Mouse (Mus musculus) cerebellum, adult 9-11 months (tissue): Measurements from ENCODE around the gene Pdzd3.
A peak's percentile ranks its signal among the peaks of the same experiment; 100 is the strongest.

Source experiments
- DNase-seq: peaks from one replicate; pipeline ENCODE4 v3.0.0; 2022

The Pdzd3 gene

DNA sequence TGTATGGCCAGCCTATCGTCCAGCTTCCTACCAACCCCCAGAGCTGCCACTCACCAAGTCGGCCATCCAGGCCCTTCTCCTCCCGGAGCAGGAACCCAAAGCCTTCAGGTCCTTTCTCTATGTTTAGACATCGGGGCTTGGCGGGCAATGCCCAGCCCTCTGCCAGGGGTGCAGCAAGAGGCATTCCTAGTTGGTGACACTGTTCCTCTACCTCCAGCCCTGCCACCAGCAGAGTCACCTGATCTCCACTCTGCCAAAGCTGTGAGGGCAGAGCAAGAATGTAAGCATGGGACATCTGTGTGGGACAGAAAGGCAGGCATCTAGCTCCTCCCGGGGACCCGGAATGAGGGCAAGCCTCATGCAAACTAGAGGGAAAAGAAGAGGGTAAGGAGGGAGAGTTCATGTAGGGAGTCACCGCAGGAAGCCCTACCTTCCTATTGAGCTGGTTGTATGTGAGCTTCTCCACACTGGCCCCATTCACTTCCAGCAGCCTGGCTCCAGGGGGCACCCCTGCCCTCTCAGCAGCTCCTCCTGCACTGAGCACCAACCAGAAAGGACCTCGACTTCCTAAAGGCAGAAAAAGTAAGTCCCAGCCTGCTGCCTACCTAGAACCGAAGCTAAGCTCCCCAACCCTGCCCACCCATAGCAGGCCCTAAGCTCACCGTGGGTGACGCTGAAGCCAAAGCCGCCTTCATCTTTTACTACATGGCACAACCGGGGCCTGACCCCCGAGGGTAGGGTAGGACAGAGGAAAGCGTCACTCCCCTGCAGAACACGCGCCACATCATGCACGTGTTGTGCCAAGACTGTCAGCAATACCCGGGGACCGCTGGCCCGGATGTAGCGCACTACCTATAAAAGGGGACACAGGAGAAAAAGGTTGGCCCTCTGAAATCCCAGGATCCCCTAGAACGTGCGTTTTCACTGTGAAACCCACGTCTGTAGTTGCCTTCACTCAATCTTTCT, 1.8 kb downstream of the Pdzd3 start:
- DNase-seq, result no peak

DNA sequence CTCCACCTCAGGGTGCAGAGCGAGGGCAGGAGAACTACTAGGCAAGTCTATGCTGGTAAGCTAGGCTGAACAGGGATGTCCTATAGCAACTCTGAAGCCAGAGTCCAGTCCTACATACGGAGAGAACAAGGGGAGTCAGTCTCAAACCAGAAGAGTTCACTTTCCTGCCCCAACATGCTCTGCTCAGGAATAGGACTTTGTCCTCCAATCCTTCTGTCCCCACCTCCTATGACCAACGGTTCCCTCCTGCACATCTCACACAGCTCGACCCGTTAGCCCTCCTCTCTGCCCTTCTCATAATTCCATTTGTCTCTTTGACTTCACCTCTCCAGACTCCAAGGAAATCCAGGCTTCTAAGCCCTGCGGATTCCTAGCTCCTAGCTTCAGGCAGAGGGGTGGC, 3.4 kb downstream of the Pdzd3 start:
- no peak for DNase-seq

DNA sequence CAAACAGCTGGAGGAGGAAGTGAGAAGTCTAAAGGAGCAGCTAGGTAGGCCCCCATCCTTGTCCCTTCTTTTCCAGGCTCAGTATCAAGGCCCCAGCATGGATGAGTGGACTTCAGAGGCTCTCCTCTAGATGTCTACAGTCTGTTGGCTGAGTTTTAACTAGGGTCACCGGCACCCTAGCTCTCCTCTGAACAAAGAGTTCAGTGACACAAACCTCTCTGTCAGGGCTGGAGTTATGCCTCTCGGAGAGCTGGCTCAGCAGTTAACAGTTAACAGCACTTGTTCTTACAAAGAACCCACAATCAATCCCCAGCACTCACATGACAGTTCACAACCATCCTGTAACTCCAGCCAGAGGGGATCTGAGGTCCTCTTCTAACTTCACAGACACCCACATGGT, 7.7 kb downstream of the Pdzd3 start:
- DNase-seq, result no peak

DNA sequence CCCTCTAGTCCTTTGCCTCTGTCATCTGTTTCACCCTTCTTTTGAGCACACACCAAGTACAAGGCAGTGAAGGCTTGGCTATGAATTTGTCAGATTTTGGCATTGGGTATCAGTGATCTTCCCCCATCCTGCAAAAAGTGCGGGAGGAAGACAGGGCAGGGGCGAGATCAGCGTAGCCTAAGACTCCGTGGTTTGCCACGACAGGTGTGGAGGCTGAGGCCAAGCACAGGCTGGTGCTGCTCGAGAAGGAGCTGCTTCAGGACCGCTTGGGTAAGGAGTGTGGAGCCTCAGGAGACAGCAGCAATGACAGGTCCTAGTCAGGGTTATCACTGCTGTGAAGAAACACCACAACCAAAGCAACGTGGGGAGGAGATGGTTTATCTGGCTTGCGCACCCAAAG, 9.9 kb downstream of the Pdzd3 start:
- DNase-seq, result no peak

DNA sequence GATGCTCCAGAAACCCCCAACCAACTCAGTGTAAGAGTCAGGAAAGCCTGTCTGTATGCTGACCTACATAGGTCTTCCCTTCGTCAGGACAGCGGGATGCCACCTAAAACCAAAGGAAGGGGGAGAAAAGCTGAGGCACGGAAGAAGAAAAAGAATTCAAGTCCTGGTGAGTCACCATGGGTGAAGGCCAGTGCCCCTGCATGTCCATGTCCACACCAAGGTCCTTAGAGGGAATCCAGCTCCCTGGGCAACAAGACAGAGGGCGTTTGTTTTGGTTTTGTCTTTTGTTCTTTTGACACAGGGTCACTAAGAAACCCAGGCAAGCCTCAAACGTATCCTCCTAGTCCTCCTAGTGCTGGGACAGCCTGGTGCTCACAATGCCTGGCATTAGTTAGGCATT, 10.4 kb downstream of the Pdzd3 start:
- no peak for DNase-seq

DNA sequence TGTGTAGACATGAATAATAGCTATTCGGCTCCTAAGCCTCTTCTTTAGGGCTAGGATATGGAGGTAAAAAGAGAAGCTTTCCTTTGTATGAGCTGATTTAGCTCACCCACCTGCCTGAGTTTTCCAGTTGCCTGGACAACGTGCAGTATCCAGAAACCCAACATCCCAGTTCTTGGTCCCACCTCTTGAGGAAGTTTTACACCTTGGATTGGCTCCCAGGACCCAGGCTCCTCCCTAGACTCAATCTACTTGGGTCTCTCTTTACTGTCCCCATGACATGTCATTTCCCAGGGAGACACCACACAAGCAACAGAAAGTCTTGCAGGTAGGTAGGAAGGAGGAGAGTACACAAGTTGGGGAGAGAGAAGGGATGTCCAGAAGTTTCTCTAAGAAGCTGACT, 10.9 kb downstream of the Pdzd3 start, which contains the start of gene Ccdc153:
Gene Ccdc153, plus strand, starts transcription at position 278 of the 400 bp plus-strand sequence.
- DNase-seq, result no peak

DNA sequence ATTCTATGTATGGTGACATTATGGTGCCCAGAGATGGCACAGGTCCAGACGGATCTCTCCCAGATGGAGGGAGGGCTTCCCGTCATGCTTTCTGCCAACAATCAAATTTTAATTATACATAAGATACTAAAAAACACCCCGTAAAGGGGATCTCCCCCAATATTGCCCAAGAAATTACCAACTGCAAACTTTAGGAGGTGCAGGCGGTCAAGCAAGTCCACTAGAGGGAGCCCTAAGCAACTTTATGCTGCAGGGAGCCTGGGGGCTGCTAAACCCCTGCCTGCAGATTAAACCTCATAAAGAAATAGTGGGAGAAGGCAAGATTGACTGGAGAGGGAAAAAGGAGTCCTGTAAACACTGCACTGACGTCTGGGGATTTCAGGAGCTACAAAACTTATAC, 11.8 kb downstream of the Pdzd3 start:
- no peak for DNase-seq

DNA sequence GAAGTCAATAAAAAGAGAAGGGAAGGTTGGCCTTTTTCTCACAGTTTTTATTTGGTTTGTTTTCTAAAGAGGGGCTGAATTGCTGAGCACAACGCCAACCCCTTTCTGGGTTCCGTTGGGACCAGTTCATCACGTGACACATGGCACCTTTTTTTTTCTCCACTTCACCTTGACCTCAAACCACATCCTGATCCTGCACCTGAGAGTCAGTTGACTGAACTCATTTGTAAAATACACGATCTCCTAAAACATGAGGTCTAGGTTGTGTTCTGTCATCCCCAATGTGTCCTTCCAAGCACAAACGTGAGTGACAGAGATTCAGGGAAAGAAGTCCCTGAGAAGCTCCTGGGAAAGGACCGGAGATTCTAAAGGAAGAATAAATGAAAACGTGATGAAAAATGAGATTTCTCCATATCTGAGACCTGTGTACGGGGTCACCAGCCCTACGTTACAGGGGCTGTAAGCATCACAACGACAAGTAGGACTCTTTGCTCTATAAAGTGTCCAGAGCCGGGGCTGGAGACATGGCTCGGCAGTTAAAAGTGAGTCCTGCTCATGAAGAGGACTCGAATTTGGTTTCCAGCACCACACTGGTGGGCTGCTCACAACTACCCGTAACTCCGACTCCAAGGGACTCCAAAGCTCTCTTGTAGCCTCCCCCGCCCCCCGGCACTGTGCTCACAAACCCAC, 12.6 kb downstream of the Pdzd3 start:
- no peak for DNase-seq

DNA sequence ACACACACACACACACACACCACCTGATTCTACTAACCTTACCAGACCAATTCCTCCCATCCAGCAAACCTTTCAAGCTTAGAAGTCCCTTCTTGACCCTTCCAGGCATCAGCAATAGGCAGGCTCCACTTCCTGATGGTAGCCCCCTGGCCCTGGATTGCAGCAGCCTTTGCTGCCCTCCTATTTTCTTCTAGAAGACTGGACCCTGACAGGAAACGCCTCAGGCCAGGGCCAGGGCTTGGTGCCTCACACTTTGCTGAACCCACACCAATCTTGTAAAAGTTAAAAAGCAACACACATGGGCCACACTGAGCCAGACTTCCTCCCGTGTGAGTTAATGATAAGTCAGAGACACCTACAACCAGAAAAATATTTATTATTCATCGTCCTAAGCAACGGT, 14.1 kb downstream of the Pdzd3 start:
- no peak for DNase-seq

DNA sequence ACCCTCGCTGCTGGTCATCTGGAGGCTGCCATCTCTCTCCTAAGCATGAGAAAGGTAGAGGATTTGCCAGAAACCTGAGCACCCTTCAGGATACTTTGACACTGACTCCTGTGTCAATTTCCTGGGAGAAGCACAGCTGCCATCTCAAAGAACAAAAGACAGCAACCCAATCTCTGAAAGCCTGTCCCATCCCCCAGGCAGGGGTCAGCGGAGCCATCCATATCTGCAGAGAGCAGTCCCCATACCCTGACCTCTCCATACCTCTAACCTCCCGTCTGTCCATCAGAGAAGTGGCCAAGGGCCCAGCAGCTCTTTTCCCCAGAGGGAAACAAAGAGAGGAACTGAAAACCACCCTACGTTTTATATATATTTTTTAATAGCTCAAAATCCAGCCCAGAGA, 14.7 kb downstream of the Pdzd3 start:
- DNase-seq, result no peak

DNA sequence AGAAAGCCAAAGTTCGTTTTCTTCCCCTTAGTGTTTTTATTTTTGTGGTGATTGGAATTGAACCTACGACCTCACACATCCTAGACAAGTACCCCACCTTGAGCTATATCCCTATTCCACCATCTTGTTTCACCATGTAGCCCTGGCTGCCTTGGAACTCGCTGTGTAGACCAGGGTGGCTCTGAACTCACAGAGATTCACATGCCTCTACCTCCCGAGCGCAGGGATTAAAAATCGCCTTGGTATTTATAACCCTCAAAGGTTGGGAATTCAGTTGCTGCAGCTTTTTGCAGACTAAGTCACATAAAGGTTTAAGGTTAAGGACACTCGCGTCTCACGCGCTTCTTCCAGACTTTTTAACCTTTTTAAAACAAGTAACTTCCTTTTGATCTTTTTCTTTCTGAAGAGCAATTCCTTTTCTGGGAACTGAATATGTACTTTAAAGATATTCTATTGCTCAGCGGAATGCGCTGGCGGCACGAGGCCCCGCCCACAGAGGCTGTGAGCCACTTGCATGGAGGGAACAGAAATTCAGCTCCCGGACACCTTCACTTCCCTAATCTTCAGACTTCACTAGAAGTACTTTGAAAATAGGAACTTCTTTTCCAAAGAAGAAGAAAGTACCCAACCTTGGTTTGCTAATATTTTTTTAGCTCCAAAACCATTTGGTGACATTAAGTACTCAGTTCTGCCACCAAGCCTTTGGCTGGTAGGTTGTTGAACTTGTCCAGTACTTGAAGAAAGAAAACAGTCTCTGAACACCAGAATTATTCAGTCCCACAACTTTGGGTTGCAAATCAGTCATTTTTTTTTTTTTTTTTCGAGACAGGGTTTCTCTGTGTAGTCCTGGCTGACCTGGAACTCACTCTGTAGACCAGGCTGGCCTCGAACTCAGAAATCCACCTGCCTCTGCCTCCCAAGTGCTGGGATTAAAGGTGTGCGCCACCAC, 16.5 kb downstream of the Pdzd3 start:
- peak; percentile 50 for DNase-seq

DNA sequence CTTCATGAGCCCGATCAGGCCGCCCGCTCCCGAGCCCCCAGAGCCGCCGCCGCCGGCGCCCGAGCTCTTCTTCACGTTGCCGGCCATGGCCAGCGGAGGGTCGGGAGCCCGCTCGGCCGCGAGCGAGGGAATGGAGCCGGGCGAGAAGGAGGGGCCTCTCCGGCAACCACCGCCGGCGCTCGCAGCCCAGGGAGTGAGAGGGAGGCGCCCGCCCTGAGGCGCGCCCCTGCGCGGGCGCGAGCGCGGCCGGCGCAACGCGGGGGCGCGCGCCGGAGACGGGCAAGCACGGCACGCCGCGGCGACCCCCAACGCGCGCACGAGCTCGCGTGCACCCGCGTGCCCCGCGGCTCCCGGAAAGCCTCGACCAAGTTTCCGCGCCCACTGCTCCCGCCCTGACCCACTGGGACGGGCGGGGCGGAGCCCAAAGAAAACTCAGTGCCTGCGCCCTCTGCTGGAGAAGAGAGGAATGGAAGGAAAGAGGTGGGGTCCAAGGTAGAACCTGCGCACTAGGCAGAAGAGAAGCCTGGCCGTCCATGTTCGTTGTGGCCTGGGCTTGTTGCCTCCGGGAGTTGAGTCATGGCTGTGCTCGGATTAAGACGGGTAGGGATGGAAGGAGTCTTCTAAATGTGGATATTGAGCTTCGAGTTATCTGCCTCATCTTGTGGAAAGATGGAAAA, 17.3 kb downstream of the Pdzd3 start, which contains the start of gene Cbl:
Gene Cbl, minus strand, starts transcription at position 248 of the 677 bp plus-strand sequence.
- peak; percentile 98 for DNase-seq

DNA sequence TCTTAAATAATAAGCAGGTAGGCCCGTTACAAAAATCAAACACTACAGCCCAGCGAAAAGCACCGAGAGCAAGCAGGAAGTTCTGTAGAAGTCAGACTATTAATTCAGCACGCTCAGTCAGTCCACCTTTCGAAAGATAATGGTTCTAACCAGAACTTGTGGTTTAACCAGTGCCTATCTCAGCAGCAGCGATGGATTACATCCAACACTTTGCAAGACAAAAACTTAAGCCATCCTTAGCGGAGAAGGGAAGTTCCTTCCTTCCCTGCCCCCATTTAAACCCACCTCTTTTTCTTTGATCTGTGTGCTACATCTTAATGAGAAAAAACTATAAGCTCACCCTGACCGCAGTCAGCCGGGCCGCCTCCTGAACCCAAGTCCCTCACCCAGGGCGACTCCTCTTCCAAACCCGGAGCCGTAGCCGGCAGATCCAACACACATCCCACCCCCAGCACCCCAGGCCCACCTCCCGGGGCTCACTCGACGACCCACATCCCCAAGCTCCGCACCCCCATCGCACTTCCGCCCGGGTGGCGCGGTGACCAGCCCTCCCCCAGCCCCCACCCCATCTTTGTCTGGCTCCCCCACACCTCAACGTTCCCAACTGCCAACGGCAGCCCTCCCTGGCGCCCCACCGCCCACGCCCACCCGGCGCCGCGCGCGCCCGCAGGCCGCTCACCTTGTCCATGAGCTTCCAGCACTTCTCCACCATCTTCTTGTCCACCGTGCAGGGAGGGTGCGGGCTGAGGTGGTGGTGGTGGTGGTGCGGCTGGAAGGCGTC, 18.1 kb downstream of the Pdzd3 start:
- no peak for DNase-seq

DNA sequence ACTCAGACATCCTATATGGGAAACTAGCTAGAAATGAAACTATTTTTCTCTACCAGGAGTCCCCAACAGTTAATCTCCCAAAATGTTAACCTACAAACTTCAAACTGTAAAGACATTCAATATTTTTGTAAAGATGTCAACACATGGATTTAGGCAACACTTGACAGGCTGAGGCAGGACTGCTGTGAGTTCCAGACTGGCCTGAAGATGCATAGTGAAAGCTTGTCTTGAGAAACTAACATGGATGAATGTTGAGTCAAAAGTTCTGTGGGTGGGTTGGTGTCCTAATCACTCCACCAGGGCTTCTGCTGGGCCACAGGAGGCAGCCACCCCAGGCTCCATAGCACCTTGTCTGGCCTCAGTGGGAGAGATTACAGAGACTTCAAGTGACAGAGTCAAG, 19.7 kb downstream of the Pdzd3 start:
- DNase-seq, result no peak

DNA sequence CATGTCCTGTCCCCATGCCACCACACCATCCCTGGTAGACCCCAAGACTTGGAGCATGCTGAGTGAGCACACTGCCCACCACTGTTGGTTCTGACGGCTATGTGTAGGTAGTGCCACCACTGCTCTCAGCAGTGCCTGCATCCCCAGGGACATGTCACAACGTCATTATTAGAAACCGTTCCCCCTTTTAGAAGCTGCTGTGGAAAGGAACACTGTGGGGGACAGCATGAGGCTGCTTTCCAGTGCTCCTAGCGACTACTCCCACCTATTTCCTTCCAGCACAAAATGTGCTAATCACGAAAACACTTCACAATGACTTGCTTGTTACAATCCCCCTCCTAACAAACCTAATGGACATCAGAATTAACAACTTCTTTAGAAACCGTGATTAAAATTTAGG, 25.3 kb downstream of the Pdzd3 start:
- DNase-seq, result no peak

DNA sequence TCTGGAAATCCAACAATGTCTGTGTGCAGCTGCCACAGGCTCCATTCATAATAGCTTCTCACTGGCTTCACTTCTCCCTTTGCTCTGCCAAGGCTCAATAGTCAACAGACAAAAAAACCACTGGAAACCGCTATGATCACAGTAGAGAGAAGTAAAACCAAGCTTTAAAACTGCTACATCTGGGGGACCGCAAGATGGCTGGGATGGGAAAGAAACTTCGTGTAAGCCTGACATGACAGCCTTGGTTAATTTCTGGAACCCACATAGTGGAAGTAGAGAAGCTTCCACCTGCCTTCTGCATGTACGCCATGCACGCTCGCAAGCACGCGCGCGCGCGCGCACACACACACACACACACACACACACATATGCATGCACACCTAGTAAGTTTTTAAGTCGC, 37.7 kb downstream of the Pdzd3 start:
- DNase-seq, result no peak

DNA sequence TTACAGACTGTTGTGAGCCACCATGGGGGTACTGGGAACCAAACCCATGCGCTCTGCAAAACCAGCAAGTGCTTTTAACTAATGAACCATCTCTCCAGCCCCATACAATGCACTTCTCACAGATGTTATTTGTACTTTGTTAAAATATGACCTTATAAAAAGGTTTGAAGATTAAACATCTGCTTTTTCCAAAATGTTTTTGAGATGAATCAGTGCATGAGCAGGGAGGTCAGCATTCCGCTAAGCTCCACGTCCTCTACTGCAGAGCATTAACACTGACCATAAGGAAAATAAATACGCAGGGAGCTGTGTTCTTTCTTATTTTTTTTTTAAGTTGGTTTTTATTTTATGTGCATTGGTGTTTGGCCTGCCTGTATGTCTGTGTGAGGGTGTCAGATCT, 38.9 kb downstream of the Pdzd3 start:
- DNase-seq, result no peak

DNA sequence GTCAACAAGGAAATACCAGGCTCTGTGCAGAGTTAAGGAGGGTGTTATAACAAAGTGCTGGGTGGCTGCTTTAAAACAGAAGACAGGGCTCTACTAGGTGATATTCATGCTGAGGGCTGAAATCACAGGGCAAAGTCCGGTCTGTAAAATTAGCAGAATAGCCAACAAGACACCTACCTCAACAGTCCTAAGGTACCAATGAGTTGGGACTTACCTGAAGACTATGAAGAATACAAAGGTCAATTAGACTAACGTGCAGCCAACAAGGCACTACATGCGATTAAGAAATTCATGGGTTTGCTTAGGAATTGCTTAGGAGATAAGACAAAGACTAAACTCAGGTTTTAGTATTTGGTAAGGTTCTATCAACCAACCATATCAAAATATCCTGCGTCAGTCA, 41.9 kb downstream of the Pdzd3 start:
- DNase-seq, result no peak

DNA sequence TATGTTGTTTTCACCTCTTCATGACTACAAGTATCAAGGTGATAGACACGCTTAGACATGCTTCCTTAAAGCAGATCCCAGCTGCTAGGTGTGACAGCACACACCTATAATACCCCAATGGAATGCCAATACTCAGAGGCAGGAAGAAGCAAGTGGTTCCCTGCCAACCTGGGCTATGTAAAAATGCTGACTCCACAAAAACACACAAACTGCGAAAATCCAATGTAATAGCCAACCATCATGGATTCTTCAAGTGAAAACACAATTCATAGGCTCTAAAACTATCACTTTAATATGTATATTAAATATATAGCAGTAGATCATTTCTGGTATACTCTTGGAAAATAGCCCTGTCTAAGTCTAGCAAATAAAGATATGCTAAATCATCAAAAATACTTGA, 43.4 kb downstream of the Pdzd3 start:
- no peak for DNase-seq

DNA sequence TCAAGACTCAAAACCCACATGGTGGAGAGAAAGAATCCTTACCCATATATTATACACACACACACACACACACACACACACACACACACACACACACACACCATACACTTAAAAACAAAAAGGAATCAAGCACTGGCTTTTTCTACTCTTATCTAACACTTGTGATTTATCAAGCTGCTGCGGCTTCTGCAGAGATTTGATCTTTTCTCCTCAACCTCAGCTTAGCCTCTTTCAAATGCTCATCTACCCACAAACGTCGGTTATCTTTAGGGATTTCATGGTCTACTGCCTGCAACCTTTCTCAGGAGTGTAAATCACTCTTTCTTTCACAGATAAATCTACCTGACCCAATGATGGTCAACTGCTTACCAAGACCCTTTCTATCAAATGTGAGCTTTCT, 50.8 kb downstream of the Pdzd3 start:
- no peak for DNase-seq

DNA sequence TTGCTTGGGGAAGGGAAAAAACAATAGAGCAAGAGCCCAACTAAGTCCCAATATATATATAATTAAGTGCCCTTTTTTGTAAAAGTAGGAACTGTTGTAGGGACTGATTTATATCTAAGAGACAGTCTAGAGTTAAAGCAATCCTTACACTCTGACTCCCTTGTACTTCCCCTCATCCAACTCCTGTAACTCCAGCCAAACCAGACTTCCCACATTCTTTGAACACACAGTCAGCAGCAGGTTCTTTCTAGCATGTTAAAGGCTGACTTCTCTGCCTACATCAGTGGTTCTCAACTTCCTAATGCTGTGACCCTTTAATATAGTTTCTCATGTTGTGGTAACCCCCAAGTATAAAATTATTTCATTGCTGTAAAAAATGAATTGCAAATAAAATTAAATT, 51.7 kb downstream of the Pdzd3 start:
- DNase-seq, result no peak

DNA sequence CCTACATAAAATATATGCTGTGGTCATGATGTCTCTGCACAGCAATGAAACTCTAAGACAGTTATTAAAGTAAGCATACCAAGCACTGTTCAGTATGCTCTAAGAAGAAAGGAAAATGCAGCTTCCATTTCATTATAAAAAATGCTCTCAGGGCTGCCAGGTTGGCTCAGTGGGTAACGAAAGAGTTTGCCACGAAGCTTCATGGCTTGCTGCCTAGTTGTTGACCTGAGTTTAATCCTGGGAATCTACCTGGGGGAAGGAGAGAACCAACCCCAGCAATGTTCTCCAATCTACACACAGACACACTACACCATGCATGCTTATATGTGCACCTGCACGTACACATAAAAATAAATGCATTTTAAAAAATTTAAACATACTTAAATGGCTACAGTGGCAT, 52.1 kb downstream of the Pdzd3 start:
- DNase-seq, result peak; percentile 59
